Mouse (Mus musculus) heart, adult 2 months (tissue): Measurements from ENCODE around the gene Gm10392.

ENCODE experiments used
- CTCF ChIP-seq: fragments of 200-600 bp; IDR thresholded peaks from 2 replicates; pipeline ENCODE4 v1.8.1; 2022; ENCODE audit warnings: antibody characterized with exemption, mild to moderate bottlenecking, moderate library complexity
- EP300 ChIP-seq: fragments of 200-500 bp; IDR thresholded peaks from 2 replicates; pipeline ENCODE4 v1.6.1; 2011; ENCODE audit warnings: low read depth, low read length, control low read depth; ENCODE audit not compliant: insufficient read depth
- POLR2A ChIP-seq: fragments of 200-500 bp; IDR thresholded peaks from 2 replicates; pipeline ENCODE4 v1.6.1; 2011; ENCODE audit warnings: mild to moderate bottlenecking, low read depth, low read length, control low read depth; ENCODE audit not compliant: insufficient read depth

DNA sequence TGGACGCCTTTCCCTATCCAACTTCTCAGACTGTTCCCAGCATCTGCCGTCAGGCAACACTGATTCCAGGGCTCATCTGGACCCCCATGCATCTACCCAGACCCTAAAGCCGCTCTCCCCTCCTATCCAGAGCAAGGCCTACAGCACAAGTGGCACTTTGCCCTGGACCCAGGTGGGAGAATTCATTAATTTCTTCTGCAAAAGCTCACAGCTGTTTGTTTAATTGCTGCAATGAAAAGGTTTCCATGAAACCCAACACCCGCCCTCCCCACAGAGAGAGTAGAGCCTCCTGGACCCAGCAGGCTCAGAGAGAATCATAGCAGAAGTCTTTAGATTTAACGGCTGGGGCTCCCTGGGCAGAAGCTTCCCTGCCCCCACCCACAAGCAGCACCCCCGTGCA, 33.8 kb downstream of the Gm10392 start:
- no peak for TF ChIP-seq CTCF
- no peak for TF ChIP-seq POLR2A
- no peak for TF ChIP-seq EP300
